Mouse (Mus musculus) left cerebral cortex, postnatal 4 days (tissue): ENCODE results near the gene Colgalt2. TPM values are rescaled to one million over a fixed set of nuclear protein-coding genes. Genes with fewer than 3 reads are reported as not detected.
"Not testable (repeated sequence)": the region's sequence is repeated elsewhere in the genome, so short reads cannot be mapped to it uniquely, and the experiment has no call there.

Experiments
- DNase-seq: peaks from one replicate; pipeline ENCODE4 v3.0.0-alpha.2; 2022
- intact Hi-C: fragments of 180-260 bp; cut with DNase I; formaldehyde crosslinking; loops from one replicate; pipeline ENCODE4 v1.15.1; 2025
- total RNA-seq, 2 experiments: library from RNA; stranded (reverse); gene quantifications; 2 replicates each; pipeline ENCODE4 v1.2.3; 2021

Gene Colgalt2
- total RNA-seq, 2 experiments from 2014 or later: 6.7 to 8.1 TPM

DNA sequence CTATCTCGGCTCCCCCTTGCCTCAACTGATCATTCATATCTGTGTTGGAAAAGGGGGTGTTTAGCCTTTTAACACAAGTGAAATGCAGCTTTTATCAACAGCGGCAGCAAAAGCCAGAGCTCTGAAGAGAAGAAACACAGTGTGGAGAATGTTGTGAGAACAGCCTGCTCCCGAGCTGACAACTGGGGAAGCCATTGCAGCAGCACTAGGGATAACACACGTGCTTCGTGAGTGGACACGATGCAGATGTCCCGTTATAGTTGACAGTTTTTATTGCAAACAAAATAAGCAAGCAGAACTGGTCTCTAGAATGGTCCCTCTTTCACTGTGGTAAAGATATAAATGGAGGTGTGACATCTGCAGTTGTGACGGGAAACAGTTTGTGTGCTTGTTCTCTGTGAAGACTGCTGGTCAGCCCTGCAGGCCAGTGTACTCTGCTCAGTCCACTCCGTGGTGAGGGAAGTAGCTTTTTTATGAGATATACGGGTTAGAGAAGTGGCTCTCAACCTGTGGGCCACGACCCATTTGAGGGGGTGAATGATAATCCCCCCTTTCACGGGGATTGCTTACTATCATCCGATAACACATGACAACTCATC lies 16.8 kb downstream of the Colgalt2 start:
- DNase-seq: no peak
- intact Hi-C loops: no loop called here

DNA sequence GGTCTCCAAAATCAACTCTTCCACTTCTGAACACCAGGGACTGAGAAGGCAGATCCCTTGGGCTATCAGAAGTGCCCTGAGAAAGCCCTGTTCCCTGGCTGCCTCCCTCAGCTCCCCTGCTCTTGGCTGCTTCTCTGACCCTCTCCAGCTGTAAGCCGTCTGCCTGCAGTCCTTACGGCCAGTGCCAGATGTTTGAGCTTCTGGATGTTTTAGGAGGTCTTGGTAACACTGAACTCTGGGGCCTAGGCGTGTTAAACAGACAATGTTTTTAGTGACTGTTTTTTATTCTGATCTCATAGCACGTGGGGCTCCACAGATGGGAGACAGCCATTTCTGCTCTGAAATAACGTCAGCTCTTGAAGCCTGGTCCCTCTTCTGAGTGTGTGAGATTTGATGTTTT lies 18.0 kb downstream of the Colgalt2 start:
- intact Hi-C loops: no loop called here
- no peak for DNase-seq

DNA sequence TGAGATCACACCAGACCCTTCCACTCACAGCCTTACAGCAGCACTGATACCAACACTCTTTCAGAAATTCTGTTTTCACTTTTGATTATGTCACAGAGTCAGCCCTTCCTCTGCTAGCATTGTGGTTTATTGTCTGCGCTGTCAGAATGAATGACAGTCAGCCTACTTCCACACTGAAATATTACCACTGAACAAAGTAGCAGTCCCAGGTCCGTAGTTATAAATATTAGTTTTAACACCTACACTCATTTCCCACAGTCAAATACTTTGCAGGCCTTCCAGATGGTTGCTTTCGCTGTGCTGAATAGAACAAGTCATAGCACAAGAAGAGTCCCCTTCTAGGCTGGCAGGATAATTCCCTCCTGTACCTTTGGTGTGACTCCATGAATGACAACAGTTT lies 22.7 kb downstream of the Colgalt2 start:
- DNase-seq: no peak
- intact Hi-C loops: no loop called here

DNA sequence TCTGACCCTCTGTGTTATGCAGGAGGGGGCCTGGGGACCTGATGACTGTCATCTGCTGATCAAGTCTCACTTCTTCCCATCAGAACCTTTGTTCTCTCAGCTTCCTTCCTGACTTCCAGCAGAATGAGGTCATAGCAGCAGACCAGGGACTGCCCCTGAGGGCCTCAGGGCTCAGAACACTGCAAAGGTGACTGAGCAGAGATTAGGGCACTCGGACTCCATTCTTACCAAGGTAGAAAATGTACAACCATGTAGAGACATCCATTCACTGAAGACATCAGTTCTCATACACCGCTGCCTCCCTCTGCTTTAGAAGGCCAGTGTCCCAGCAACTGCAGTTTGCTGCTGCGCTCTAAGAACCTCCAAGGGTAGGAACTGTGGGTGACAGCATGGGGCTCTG lies 23.4 kb downstream of the Colgalt2 start:
- DNase-seq: no peak
- intact Hi-C loops: no loop called here

DNA sequence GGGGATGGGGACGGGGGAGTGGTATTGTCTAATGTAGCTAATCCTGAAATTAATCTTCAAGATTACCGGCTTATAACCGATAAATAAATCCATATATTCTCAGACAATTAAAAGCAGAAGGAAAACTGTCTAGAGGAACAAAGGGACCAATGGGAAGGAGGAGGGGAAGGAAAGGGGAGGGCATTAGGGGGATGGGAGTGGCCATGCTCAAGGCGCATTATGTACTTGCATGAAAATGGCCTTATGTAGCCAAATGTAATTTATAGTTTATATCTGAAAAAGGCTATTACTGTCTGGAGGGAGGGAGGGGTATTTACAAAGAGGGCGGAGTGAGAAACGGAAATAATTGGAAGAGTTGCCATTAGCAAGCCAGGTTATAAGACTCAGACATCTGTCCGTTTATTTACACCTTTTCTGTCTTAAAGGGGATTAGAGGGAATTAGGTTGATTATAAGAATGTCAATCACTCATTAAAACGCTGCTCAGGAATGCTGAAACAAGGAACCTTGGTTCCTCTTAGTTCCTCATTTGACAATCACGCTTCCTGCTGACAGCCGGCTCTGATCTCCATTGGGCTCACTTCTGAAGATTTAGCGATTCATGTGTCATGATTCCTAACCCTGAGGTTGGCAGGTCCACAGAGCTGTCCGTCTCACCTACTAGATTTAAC lies 28.4 kb downstream of the Colgalt2 start:
- intact Hi-C loops: no loop called here
- no peak for DNase-seq

DNA sequence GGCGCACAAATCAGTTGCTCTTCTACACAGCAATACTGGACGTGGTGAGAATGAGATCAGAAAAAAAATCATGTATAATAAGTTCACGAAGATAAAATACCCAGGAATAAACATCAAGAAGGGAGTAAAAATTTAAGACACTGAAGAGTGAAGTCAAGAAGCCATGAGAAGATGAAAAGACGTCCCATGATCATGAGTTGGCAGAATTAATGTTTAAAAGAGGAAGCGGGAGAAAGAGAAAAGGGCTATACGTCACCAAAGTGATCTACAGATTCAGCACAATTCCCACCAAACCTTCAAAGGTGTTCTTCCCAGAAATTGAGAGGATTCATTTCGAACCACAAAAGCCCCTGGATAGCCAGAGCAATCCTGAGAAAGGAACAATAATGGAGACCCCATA lies 30.2 kb downstream of the Colgalt2 start:
- no peak for DNase-seq
- intact Hi-C loops: no loop called here

DNA sequence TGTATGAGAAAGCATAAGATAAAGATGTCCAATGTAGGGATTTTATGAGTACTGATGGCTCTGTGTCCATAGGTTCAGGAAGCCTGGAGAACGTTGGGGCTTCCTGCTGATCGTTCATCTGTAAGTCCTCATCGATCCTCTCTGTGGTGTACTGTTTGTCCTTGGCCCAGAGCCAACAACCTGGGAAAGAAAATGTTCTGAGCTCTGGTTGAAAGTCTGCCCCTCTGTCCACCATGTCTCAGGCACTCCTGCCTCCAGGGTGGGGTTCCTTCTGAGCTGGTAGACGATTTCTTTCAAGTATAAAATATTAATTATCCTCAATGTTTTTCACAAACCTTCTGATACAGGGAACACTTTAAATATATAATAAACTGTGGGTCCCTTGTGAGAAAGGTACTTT lies 34.5 kb downstream of the Colgalt2 start:
- DNase-seq: no peak
- intact Hi-C loops: no loop called here

DNA sequence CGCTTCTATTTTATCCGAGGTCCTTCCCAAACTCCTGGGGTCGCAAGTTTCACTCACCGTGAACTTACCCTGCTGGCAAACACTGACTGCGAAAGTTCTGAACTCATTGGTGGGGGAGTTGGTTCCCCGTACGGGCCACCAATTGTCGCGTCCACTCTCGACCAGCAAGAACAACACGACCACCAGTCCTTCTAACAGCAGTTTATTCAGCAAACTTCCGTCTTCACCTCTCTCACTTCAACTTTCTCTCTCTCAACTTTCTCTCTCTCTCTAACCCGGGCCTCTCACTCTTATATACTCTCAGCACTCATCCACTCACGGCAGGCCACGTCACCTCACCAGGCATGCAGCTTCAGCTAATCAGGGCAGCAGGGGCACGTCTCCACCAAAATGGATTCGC lies 37.9 kb downstream of the Colgalt2 start:
- intact Hi-C loops, DNase-seq: not testable (repeated sequence)

DNA sequence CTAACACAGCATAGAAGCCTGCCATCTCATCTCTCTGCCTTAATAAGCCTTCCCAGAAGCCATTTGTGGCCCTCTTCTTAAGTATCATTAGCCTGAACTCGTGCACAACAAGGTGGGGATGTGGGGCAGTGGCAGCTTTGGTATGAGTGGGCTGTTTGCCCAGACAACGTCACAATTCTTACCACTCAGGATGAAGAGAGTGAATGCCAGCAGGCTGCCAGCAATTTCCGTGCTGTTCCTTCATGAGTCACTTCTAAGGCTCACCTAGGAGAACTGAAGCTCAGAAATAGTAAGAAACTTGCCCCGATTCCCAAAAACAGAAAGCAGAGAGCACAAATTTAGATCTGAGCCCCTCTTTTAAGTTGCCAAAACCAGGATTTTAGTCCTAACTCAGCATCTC lies 39.8 kb downstream of the Colgalt2 start:
- intact Hi-C loops: no loop called here
- no peak for DNase-seq

DNA sequence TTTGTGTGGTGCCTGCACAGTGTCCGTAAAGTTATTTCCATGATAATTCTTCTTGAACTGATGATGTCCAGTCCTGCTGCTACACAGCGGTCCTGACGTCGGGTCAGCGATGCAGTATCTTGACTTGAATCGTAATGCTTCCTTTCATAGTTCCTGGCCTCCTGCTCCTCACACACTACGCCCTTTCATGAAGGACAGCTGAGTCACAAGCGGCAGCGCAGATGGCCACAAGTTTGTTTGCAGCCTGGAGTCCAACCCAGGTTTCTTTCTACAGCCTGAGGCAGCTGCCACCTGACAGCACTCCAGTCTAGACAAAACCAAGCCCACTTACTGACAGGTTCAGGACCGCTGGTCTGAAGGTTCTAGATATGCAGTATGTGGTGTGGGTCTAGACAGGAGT lies 40.2 kb downstream of the Colgalt2 start:
- no peak for DNase-seq
- intact Hi-C loops: no loop called here

DNA sequence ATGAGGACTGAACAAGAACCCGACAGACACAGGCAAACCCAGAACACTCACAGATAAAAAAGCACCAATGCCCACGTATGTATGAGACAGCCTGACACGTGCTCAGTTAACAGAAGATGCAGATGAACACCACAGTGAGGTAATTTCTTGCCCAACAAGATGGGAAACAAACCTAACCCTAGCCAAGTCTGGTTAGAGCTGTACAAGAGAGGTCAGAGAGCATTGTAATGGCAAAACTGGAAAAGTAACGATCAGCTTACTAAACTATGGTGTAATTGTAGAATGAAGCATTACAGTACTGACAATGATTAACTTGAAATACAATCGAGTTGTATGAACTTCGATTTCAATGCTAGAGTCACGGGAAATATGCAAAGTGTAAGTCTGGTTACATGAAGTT lies 45.0 kb downstream of the Colgalt2 start:
- no peak for DNase-seq
- intact Hi-C loops: no loop called here

DNA sequence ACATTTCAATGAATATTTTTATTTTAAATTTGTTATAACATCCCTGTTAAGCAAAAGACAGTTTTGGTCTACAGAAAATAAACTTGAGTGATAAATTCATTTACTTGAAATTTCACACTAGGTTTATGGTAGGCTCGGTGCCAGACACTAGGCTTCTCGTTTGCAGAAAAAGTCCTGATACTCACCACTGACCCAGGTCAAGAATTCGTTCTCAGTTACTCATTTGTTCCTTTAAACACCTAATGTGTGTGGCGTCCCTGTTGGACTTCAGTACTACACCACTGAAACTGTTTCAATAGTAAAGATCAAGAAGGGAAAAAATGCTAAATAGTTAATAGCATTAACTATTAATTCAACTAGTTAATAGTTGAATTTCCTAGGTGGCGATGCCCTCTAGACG lies 46.3 kb downstream of the Colgalt2 start:
- DNase-seq: no peak
- intact Hi-C loops: no loop called here

DNA sequence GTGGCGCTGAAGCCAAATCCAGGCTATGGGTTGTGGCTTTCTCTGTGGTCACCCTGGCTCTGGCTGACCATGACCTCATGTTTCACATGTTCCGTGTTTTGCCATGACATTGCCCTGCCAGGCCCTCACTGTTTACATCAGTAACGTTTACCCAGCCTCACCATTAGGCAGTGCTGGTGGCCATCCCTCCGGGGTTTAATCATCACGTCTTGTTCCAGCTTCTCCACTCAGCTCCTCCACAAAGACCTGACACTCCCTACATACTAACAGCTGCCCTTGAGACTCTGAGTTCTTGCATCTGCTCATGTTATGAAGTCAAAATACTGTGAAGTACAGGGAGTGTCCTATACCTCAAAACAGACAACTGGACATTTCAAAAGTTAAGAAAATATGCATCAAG lies 54.9 kb downstream of the Colgalt2 start:
- intact Hi-C loops: no loop called here

DNA sequence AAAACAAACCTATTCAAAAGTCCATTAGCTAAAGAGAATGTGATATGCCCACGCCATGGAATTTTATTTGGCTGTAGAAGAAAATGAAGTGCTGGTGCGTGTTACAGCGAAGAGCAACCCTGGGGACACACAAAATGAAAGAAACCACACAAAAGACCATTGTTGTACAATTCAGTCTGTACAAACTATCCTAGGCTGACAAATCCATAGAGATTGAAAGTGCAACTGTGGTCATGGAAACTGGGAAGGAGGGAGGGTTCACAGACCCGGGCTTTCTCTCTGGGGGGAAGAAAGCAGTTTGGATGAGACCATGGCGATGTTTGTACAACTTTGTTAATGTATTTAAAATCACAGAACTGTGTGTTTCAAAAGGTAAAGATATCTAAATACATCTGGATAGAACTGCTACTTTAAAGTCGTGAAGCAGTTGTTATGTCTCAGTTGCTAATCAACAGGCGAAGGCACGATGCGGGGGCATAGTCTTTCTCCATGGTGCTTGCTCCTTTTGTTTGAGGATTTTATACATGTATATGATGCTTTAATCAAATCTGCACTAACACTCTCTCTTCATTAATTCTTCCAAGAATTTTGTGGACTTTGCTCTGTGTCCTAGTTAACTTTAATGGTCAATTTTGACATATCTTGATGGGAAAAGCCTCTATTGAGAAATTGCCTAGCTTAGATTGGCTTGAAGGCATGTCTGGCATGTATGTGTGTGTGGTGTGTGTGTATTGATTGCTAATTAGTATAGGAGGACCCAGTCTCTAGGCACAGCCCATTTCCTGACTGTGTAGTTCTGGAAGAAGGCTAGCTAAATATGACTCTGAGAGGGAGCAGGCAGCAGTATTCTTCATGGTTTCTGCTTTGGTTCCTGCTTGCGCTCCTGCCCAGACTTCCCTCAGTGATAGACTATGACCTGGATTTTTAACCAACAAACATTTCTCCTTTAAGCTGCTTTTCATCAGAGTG lies 55.9 kb downstream of the Colgalt2 start:
- intact Hi-C loops: no loop called here
- DNase-seq: no peak

More for the DNA sequence above, 54.9 kb downstream of the Colgalt2 start:
- DNase-seq: no peak

DNA sequence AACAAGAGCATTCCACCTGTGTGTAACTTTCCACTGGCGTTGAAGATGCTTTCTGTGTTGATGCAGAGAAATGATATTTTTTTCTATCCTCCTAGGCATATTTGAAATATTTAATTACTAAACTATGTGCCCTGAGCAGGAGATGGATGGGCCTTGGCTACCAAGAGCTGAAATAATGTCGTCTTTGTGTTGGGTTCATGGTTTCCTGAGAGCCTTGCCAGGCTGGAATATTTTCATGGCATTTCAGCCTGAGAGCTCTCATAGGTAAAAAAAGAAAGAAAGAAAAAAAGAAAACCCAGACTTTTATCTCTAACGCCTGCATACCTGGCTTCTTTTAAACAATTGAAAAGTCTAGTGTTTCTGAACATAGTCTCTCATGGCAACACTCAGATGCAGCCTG lies 56.6 kb downstream of the Colgalt2 start:
- DNase-seq: no peak

DNA sequence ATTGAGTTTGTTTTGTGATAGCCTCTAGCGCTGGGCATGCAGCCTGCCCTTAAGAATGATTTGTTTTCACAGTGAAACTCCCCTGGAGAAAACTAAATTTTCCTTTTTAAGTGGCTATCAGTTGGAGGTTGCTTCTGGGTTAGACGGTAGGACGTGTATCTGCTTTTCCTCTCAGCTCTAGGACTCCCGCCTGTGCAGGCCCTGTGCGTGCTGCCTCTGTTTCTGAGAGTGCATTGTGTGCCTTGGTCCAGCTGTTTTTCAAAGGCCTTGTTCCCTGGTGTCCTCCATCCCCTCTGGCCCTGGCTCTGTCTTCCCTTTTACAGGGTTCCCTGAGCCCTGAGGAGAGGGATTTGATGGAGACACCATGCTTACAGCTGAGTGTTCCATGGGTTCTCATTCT lies 58.0 kb downstream of the Colgalt2 start:
- intact Hi-C loops: no loop called here
- DNase-seq: no peak

More for the DNA sequence above, 56.6 kb downstream of the Colgalt2 start:
- intact Hi-C loops: no loop called here

DNA sequence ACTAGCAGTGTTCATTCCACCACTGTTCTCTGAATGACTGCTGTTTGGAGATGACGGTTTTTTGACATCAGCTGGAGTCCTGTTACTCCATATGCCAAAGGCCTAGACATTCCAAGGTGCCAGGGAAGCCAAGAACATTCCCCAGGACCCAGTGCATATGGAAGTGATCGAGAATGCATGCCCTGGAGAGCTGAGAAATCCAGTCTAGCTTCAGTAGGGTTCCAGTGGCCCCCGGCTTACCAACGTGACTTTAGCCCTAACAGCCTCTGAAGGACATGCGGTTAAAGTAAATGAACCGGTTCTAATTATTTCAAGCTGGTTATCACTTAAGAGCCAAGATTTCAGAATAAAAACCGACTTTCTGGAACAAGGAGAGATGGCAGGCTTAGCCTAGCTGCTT lies 59.4 kb downstream of the Colgalt2 start:
- DNase-seq: no peak
- intact Hi-C loops: no loop called here

DNA sequence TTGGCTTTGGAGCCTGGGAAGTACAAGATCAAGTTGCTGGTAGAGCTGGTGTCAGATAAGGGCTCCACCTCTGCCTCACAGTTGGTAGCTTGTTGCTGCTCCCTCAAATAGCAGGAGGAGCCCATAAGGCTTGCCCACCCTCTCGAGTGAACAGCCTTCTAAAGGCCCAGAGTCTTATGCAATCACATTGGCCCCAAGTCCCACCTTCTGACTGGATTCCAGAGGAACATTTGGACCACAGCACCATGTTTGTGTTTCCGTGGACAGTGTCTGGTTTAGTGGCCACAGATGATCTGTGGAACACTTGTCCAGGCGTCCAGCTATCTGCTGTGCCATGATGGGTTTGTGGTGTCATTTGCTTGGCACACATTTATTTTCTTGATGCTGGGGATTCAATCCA lies 61.3 kb downstream of the Colgalt2 start:
- no peak for DNase-seq
- intact Hi-C loops: no loop called here

DNA sequence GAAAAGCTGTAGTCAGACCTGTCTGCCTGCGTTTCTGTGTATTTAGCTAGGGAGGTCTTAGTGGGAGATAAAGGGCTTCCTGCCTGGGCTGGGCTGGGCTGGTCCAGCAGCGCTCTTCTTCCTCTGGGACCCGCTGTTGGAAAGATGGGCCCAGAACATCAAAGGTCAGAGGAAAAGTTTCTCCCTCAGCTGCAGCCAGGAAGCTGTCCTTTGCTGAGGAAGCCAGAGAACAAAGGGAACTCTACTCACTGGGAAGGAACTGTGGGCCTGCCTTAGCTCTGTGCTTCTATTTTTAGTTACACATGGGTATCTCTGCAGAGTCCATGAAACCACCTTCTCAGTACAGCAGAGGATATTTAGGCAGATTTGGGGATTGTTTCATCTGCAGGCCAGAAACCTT lies 62.2 kb downstream of the Colgalt2 start:
- DNase-seq: no peak
- intact Hi-C loops: no loop called here

DNA sequence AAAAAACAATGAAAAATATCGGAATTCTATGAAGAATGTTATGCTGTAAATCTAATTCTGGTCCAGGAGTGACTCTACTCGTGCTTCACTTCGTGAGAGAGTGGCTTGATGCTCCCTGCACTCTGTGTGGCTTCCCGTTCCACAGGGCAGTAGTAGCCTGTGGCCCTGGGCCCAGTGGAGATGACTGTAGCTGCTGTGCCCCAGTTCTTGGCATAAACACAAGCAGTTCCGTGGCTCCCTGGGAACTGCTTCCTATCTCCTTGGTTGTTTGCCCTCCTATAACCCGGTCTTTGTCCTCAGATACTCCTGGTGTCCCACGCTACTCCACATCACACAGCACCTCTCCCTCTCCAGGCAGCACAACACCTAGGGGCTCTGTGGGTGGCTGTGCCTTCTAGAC lies 62.7 kb downstream of the Colgalt2 start:
- no peak for DNase-seq

DNA sequence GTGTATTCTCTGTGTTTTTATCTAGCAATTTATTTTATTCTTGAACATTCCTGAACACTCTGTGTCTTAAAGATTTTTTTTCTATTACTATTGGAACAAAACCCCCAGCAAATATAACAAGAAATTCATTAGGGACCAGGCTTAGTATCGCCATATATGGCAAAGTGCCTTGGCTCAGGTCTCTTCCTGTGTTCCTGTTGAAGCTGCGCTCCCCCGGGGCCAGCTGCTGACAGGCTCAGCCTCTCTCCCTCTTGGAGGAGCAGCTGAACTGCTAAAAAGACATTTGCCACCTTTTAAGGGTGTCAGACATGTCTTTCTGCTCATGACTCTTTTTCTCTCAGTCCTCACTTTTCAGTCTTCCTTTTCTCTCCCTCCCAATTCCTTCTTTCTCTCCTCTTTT lies 66.7 kb downstream of the Colgalt2 start:
- DNase-seq: no peak
- intact Hi-C loops: no loop called here

More for the DNA sequence above, 62.7 kb downstream of the Colgalt2 start:
- intact Hi-C loops: no loop called here

DNA sequence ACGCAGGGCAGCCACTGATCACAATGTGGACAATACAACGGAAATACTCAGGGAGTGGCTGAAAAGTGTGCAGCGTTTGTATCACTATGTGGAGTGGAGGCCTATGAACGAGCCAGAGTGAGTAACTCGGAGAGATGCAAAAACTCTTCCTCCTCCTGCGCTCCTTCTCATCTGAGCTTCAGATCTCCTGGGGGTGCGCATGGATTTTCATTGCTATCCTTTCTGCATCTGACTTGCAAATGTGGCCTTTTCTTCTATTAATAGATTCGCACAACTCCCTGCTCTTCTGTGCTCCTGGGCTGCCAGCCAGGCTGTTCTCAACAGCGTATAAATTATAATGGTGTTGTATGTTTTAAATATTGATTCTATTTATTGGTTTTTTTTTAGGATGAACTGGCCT lies 68.8 kb downstream of the Colgalt2 start:
- intact Hi-C loops: no loop called here
- DNase-seq: no peak
